Mouse (Mus musculus): ENCODE measurements around the gene H2-D1.

Gene H2-D1

DNA sequence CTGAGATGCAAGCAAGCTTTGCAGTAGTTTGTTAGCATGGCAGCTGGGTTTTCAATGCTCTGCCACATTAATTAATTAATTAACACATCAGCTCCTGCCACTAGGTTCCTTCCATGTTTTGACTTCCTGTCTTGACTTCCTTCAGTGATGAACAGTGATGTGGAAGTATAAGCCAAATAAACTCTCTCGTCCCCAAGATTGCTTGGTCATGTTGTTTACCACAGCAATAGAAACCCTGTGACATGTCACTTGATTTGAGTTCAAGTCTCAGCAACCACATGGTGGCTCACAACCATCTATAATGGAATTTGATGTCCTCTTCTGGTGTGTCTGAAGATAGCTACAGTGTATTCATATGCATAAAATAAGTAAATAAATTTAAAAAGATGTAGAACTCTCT is 5.2 kb upstream of the H2-D1 start:
- no peak for DNase-seq

DNA sequence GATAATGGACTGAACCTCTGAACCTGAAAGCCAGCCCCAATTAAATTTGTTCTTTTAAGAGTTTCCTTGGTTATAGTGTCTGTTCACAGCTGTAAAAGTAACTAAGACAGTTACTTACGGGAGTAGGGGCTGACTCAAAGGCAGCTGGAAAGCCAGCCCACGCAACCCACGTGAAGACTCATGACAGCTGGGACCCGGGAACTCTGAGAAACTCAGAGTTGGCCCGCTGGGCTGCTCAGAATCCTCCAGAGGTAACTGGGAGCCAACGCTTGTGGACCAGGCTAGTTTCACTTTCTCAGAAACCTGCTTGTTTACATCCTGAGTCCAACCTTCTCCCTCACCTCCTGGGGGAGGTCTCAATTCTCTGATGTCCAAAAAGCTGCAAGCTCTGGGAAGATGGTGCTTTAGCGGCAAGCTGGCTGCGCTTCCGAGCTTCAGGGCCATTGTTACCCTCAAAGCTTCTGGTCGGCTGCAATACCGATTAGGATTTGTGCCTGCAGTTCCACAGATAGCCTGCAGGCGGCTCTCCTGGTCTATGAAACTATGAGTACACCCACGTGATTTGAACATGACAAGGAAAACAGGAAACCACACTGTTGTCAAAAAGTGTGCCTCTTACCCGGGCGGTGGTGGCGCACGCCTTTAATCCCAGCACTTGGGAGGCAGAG is 4.6 kb upstream of the H2-D1 start:
- peak; percentile 94 for DNase-seq

DNA sequence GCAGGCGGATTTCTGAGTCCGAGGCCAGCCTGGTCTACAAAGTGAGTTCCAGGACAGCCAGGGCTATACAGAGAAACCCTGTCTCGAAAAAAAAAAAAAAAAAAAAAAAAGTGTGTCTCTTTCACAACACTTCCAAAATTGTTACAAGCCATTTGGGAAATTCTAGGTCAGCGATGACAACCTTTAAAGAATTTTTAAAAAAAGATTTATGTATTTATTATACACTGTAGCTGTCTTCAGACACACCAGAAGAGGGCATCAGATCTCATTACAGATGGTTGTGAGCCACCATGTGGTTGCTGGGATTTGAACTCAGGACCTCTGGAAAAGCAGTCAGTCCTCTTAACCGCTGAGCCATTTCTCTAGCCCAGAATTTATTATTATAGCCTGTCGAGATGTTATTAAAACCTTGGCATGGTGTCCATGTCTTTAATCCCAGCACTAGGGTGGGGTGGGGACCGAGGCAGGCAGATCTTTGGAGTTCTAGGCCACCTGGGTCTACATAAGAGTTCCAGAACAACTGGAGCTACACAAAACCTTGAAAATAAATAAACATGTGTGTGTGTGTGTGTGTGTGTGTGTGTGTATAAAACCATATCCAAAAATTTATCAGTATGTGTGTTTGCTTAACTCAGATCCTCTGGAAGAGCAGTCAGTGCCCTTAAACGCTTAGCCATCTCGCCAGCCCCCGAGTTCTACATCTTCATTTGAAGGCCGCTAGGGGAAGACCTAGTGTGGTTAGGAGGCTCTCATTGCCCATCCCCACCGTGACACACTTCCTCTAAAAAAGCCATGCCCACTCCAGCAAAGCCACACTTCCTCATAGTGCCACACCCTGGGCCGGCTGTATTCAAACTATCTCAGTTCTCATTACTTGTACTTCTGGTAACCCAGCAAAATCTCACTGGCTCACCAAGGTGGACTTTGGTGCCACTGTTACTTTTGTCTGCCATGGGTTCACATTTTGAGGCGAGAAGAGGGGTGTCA is 3.7 kb upstream of the H2-D1 start:
- peak; percentile 43 for DNase-seq

DNA sequence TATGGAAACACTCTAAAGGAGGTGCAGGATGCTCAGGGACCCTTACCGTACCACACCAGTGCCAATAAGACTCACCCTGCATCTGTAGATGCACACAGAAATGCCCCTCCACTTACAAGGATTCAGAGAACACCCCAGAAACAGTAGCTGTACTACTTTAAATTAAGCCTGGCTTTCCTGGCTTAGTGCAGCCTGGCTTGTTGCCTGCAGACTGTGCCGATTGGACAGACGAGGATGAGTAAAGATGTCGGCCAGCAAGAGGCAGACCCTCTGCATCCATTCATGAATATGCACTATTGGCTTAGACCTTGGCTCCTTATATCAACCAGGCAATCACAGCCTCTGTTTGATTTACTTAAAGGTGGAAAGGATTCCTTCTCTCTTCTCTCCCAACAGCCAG is 2.9 kb upstream of the H2-D1 start:
- DNase-seq: no peak

DNA sequence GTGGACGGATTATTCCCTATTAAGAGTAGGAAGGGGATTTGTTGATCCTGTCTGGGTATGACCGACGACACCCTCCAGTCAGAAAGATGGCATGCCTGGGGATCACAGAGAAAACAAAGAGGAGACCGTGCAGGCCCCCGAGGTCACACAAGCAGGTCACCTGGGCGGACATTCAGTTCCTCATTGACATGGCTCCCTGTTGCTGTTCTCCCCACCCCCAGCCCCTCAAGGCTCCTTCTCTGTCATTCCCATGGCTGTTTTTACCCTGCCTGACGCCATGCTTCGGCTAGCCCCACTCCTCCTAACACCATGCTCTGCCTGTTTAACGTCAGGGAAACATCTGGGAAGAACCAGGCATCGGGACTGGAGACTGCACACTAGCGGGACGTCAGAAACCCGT is 879 bp upstream of the H2-D1 start:
- DNase-seq: no peak

DNA sequence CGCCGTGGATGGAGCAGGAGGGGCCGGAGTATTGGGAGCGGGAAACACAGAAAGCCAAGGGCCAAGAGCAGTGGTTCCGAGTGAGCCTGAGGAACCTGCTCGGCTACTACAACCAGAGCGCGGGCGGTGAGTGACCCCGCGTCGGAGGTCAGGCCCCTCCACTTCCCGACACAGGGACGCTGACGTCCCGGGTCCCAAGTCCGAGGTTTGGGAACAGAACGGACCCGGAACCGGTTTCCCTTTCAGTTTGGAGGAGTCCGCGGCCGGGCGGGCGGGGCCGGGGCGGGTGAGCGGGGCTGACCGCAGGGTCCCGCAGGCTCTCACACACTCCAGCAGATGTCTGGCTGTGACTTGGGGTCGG is 973 bp downstream of the H2-D1 start:
- no peak for DNase-seq

DNA sequence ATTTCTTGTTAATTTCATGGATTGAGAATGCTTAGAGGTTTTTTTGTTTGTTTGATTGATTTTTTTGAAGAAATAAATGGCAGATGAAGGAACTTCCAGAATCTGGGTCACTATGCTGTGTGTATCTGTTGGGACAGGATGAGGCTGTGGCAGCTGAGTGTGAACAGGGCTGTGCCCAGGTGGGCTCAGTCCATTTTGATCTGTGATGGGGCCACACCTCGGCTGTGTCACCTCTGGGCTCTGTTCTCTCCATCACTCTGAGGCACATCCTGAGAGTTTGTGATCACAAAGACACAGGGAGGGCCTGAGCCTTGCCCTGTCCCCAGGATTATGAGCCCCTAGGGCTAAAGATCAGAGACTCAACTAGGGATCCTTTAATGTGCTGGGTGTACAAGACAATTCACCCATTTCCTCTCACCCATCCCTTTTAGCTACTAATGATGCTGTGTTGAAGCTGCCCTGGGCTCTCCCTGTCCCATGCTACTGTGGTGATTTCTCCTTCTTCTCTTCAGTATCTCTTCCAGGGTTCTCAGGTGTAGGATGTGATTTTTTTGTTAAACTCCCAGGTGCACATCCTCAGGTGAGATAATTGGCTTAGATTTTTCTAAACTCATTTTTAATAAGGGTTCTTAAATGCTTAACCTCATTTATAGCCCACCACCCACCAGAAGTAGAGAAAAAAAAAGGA is 5.0 kb downstream of the H2-D1 start:
- no peak for DNase-seq

DNA sequence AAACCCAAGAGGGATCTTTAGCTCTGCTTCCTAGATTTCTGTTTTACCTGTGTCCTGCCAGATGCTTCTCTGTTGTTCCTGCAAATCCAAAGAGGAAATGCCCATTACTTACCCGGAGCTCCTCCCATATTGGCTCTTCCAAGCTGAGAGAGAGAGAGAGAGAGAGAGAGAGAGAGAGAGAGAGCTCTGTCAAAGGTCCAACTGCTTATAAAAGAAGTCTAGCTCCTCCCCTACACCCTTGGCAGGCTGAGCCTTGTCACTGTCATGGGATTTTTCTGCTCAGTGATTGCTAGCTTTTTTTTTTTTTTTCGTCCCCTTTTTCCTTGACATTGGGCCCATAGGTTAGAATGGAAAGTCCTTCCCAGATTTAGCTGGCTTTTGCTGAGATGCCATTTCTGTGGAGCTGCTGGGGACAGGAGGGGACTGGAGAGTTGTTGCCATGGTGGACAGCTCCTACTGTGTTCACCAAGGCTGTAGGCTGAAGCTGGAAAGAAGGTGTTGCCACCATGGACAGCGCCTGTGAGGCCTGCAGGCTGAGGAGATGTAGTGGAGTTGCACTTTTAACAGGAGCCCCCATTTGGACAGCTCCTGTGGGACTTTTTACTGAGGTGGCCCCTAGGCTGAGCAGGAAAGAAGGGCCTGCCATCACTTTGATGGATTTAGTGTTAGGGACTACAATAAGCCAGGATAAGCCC is 7.3 kb downstream of the H2-D1 start:
- peak; percentile 54 for DNase-seq

DNA sequence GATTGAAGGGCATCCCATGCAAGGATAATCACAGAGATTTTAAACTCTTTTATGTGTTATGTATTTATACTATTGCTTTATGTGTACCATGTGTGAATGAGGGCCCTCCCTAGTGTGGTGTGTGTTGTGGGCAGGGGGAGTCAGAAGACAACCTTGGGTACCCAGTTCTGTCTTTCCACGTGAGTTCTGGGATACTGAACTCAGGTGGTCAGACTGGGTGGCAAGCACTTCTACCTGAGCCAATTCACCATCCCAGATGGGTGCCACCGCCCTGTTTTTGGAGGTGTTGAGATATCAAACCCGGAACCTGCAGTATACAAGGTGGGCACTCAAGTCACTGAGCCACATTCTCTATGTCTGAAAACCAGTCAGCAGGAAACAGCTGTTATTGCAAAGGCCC is 9.7 kb downstream of the H2-D1 start:
- DNase-seq: no peak

DNA sequence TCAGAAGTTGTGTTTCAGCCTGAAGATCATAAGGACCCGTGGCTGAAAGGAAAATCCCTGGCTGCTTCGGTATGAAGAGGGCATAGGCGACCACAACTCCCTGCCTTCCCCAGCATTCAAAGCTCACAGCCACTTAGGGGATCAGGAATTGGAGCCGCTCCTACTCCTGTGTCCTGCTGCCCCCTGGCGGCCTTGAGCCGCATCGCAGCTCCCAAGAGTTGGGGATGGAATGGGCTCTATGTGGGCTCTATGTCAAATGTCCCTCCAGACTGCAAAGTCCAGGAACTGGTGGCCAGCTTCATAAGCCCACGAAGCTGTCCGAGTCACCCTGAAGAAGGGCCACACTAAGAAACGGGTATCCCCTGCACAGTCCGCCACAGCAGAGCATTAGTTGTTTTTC is 12.2 kb downstream of the H2-D1 start:
- DNase-seq: peak; percentile 88

DNA sequence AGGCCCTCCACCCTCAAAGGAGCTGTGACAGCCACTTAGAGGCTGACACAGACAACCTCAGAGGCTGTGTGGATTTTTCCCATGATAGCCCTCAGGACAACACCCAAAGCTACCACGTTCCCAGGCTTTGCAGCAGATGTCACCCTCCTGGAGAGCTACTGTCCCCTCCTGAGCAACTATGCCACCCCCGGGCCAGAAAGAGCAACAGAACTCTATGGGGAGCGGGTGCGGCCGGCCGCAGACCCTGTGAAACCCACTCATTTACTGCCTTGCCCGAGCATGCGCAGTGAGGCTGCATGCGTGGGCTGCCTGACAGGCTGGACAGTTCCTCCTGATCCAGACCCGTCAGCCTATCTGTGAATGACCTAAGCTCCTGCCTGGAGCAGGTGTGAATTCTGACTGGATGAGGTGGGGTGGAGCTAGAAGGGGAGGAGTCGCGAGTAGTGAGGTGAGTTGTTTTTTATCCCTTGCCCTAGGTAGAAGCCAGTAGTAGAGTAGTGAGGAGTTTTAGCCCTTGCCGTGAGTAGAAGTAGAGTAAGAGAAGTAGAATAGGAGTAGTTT is 13.9 kb downstream of the H2-D1 start:
- DNase-seq: no peak

DNA sequence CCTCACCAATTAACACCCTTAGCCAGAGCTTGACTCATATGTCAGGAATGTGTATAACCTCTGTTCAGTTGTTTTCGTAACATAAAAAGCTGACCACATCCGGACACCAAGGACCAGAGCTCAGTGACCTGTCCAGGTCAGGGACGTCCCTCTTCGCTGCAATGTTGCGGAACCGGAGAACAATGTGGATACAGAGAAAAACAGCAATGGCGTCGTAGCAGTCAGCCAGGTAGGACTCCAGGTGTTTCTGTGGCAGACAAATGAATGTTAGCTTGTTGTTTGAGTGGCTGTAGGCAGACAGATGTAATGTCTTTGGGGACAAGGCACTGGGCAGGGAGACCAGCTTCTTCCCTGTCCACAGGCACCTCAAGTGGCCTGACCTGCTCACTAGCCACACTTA is 15.5 kb downstream of the H2-D1 start:
- no peak for DNase-seq

DNA sequence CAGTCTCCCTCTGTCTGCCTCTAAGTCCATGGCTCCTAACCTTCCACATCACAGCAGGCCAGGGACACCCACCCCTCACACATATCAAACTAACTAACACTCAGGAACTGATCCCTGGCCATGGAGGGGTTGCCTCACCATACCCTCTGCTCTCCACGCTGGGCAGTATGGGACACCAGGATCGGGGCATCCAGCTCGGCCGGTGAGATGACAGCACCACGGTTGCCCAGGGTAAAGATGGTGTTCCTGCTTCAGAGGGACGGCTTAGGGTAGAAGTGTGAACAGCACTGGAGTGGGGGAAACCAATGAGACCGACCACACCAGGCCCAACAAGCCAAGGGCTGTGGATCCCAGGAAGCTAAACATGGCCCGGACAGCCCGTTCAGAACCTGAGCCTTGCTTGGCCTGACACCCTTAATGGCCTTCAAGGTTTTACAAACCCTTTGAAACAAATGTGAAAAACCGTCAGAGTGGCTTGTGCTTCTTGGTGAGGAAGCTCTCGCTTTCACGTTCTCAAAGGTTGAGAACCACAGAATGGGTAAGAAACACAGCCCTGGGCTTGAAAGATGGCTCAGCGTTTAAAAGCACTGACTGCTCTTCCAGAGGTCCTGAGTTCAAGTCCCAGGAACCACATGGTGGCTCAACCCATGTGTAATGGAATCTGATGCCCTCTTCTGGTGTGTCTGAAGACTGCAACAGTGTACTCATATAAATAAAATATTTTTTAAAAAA is 16.6 kb downstream of the H2-D1 start:
- no peak for DNase-seq

DNA sequence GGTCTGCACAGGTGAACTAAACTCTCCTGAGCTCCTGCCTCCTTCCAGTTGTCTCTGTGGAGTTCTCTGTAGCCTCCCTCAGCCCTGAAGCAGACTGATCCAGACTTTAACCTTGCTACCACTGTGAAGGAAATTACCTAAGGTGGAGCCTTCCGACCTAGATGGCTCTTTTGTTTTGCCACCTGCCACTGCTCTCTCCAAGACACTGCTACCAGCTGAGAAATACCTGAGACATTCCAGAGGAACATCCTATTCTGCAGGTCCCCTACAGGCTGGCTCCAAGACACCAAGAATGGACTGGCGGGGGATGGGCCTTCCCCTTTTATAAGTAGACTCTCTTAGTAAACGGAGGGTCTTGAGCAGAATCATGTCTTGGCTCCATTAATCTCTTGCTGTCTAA is 17.7 kb downstream of the H2-D1 start:
- no peak for DNase-seq

DNA sequence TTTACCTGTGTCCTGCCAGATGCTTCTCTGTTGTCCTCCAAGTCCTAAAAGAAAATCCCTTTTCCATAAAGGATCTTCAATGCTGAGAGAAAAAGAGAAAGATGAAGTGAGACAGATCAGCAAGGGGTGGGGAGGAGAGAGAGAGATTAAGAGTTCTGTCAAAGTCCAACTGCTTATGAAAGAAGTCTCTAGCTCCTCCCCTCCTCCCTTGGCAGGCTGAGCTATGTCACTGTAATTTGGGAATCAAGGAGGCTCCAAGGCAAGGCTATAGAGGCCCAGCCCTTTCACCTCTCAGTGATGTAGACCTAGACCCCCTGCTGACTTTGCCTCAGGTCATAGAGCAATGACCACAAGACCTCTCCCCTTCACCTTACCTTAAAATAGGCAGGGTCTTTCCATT is 22.9 kb downstream of the H2-D1 start:
- DNase-seq: no peak

DNA sequence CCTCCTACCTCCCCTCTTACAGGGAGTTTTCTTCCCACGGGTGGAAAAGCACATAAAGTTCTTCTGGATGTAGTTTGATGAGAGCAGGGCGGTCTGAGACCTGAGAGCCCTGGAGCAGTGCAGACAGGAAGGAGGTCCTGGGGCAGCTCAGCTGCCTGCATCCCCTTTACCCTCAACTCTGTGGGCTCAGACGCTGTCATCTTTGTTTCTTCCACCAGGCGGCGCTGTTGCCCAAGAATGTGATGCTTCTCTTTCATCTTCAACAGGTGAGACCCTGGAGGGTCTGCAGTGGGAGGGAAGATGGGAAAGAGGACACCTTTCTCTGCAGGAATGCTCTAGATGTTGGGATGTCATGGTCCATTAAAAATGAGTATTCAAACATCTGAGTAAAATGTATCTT is 33.3 kb downstream of the H2-D1 start:
- DNase-seq: peak; percentile 91

DNA sequence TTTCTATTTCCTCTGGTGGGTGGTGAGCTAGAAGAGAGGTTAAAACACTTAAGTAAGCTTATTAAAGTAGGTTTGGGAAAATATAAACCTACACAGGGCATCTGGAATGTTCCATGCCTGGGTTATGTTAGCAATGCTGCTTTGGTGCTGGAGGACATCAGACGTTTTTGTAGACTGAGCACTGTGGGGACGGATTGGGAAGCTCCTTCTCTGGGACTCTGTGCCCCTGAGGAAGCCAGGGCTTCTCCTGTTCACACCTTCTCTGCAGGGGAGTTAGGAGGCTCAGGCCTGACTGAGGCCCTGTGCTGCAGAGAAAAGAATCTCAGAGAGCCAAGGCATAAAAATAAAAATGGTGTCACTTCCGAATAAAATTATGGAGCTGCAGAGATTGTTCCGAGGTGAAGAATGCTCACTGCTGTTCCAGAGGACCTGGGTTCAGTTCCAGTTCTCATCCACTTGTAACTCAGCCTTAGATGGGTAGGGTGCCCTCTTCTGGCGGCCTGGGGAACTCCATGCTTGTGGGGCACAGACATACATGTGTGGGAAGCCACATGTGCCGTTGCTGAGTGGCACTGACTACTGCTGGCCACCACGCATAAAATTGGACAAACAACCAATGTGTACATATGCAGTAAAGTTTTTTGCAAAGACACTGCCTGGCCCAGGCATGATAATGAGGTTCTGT is 37.9 kb downstream of the H2-D1 start:
- peak; percentile 48 for DNase-seq

DNA sequence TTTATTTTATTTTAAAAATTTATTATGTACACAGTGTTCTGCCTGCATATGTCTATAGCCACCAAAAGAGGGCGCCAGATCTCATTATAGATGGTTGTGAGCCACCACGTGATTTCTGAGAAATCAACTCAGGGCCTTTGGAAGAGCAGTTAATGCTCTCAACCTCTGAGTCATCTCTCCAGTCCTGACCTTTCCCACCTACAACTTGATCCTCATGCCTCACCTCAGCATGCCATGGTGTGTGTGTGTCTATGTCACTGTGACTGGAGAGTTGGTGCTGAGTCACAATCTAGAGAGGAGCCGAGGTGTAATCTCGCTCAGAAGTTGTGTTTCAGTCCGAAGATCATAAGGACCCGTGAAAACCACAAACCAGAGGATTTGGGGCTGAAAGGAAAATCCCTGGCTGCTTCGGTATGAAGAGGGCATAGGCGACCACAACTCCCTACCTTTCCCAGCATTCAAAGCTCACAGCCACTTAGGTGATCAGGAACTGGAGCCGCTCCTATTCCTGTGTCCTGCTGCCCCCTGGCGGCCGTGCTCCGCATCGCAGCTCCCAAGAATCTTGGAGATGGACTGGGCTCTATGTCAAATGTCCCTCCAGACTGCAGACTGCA is 39.2 kb downstream of the H2-D1 start:
- peak; percentile 94 for DNase-seq

DNA sequence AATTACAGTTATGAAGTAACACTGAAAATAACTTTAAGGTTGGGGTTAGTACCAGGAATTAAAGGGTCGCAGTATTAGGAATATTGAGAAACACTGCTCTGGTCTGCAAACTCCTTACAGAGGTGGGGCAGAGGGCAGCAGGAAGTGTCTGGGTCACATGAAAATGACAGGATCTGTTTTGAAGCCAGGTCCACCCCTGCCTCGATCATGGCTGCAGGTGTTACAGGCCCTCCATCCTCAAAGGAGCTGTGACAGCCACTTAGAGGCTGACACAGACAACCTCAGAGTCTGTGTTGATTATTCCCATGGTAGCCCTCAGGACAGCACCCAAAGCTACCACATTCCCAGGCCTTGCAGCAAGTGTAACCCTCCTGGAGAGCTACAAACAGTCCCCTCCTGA is 40.7 kb downstream of the H2-D1 start:
- DNase-seq: no peak

DNA sequence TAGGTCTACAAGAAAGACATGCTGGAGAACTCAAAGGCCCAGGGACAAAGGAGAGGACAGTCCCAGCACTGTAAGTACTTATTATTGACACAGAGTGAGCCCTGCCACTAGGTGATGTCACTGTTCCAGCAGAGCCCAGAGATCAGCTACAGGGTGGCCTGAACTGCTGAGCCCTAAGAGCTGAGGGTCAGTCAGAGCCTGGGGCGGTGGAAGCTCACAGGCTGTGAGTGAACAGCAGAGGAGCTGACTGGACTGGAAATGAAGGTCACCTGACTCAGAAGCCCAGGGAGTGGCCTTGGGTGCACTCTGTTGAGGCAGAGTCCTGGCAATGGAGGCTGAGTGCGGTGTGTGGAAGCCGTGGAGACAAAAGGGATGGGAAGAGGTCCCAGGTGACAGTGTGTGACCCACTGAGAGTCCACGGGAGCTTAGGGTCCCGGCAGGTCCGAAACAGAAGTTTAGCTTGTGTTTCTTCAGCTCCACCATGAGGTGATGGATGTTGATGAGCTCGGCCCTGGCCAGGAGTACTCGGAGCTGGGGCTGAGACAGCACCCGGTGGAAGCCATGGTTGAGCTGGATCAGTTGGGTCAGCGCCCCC is 41.3 kb downstream of the H2-D1 start:
- no peak for DNase-seq

DNA sequence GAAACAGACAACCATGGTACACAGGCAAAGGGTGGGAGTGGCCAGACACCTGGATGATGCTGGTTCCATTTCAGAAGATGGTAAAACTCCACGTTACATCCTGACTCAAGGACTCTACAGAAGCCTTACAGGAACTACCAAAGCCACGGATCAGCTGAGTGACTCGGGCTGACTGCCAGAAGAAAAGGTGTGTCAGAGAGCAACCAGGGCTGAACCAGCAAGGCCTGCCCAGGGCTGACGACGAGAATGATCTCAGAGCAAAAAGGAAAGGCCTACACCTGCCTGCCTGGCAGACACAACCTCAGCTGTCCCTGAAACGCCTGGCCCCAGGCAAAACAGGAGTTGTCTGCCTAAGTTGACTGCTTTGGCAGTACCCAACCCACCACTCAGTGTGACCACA is 41.9 kb downstream of the H2-D1 start:
- no peak for DNase-seq

Measured in thymus, postnatal 14 days (tissue).